Mouse (Mus musculus) C2C12 (cell line): ENCODE results near the gene Wnt4. TPM values are rescaled to one million over a fixed set of nuclear protein-coding genes. Genes with fewer than 3 reads are reported as not detected.

ENCODE experiments used
- H3K27me3 ChIP-seq: one replicate; pipeline ENCODE4 v1.6.1; 2011; ENCODE audit not compliant: control insufficient read depth, insufficient read depth, insufficient read length
- H3K36me3 ChIP-seq: one replicate; pipeline ENCODE4 v1.6.1; 2011; ENCODE audit not compliant: control insufficient read depth, insufficient read depth
- H3K4me3 ChIP-seq: one replicate; pipeline ENCODE4 v1.5.1; 2011; ENCODE audit warnings: mild to moderate bottlenecking, control low read depth; ENCODE audit not compliant: poor library complexity, insufficient read depth, severe bottlenecking
- H3K79me2 ChIP-seq: one replicate; pipeline ENCODE4 v1.6.1; 2011; ENCODE audit not compliant: control insufficient read depth, insufficient read depth
- H3K79me3 ChIP-seq: one replicate; pipeline ENCODE4 v1.6.1; 2011; ENCODE audit warnings: low read depth, control low read depth
- H3ac ChIP-seq: one replicate; pipeline ENCODE3; 2011; ENCODE audit warnings: low read depth; ENCODE audit not compliant: control insufficient read depth, insufficient read length
- CEBPB ChIP-seq: IDR thresholded peaks from one replicate; pipeline ENCODE4 v1.6.1; 2011; ENCODE audit warnings: low read depth, mild to moderate bottlenecking, control low read depth, moderate library complexity
- CTCF ChIP-seq: IDR thresholded peaks from one replicate; pipeline ENCODE4 v1.5.1; 2011; ENCODE audit not compliant: control insufficient read depth, insufficient read depth, insufficient read length
- FOSL1 ChIP-seq: IDR thresholded peaks from one replicate; pipeline ENCODE4 v1.8.0; 2011; ENCODE audit warnings: mild to moderate bottlenecking, low read length; ENCODE audit not compliant: poor library complexity, insufficient read depth, severe bottlenecking
- MAX ChIP-seq: IDR thresholded peaks from one replicate; pipeline ENCODE4 v1.6.1; 2011; ENCODE audit warnings: mild to moderate bottlenecking, control low read depth
- MYOD1 ChIP-seq: IDR thresholded peaks from one replicate; pipeline ENCODE4 v1.6.1; 2011; ENCODE audit warnings: low read depth; ENCODE audit not compliant: control insufficient read depth, insufficient read length
- MYOG ChIP-seq: IDR thresholded peaks from one replicate; pipeline ENCODE4 v1.6.1; 2011; ENCODE audit not compliant: control insufficient read depth, insufficient read length; ENCODE audit errors: extremely low read depth
- USF1 ChIP-seq: IDR thresholded peaks from one replicate; pipeline ENCODE4 v1.6.1; 2011; ENCODE audit warnings: low read depth, mild to moderate bottlenecking, control low read depth, moderate library complexity
- polyA plus RNA-seq: library from polyadenylated mRNA; unstranded; fragments of >200 nt; fragmentation: generic; extraction: Trizol; gene quantifications from one replicate; pipeline ENCODE4 v1.2.1, GENCODE M21; 2012; ENCODE audit warnings: missing spikeins

Gene Wnt4
- polyA plus RNA-seq, 1 experiment = 3.3 TPM

DNA sequence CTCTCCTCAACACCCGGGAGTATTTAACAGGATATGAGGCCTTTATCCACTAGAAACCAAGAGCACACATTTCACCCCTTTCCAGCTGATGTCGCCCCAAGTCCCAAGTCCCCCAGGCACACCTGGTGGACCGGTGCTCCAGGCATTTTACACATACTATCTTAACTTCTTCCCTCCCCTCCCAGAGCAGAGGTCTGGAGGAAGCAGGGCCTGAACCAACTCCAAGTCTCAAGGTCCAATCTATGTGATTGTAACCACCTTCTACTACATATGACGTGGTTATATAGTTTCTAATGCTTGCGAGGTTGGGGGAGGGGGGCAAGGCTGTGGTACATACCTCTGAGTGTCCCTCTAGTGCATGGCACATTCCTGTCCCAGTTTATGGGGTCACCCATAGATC is 4.8 kb downstream of the Wnt4 start:
- Histone ChIP-seq H3ac (no peak overlapping the region), H3K36me3 (no peaks in the 10 kb centered on the region), H3K4me3 (no peak overlapping the region), H3K79me2 (no peaks in the 10 kb centered on the region), H3K27me3 (peaks cover 4% of the 10 kb centered on the region), H3K79me3 (no peaks in the 10 kb centered on the region)
- TF ChIP-seq USF1 (no peak), CTCF (no peak), FOSL1 (no peak), CEBPB (no peak), MYOG (no peak), MYOD1 (no peak), MAX (no peak)

DNA sequence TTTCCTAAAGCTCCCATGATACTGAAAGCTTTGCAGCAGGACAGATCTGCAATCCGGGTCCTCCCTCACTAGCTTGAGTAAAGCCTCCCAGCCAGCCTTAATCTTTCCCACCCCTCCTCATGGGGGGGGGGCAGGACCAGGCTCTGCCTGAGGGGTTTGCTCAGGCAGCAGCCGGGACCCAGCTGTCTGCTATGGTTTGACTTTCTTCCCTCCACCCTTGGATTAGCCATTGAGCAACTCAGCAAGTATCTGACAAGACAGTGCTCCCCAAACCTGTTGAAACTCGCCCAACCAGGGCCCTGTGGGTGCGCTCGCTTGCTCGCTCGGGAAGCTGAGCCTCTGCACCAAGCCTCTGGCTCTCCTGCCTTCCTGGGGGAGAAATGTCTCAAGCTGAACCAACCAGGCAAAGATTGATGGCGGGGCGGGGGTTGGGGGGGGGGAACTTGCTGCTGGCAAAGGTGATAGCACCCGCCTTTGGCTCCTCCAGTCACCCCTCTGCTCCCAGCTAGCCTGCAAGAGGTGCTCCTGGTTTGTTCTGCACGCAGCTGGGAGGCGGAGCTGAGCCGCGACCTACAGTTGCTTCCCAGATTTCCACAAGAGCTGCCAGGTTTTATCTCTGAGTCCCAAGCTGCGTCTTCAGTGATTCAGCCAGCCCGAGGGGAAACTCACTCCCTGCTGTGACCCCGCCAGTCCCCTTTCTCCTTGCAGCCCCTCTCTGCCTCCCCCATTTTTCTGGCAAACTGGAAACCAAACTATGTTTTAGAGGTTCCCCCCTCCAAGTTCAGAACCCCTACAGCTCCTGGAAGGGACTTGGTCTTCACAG is 5.5 kb downstream of the Wnt4 start:
- no peaks in the 10 kb centered on the region for H3K79me2 ChIP-seq
- peaks cover 4% of the 10 kb centered on the region for H3K27me3 ChIP-seq
- no peaks in the 10 kb centered on the region for H3K79me3 ChIP-seq
- no peaks in the 10 kb centered on the region for H3K36me3 ChIP-seq
- H3ac ChIP-seq = peak overlapping the region; percentile 23
- TF ChIP-seq CTCF (no peak), MYOD1 (no peak), CEBPB (no peak), MYOG (no peak), FOSL1 (no peak)
- no peak overlapping the region for H3K4me3 ChIP-seq

DNA sequence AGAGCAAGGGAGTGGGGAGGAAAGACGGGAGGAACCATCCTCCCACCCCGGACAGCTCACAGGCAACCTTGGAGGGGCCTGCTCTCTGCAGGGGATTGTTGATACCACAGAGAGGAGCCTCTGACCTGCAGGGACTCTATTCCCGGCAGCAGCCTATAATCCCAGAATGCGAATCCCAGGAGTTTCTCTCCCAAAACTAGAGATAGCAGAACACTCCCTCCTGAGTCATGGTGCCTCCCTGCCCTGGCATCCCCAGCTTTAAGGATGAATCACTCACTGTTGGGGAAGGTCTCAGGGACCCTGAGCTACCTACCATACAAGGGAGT is 6.1 kb downstream of the Wnt4 start:
- H3K79me2 ChIP-seq = no peaks in the 10 kb centered on the region
- H3K36me3 ChIP-seq = no peaks in the 10 kb centered on the region
- H3K27me3 ChIP-seq = no peaks in the 10 kb centered on the region
- TF ChIP-seq USF1 (no peak), MYOD1 (no peak), MYOG (no peak), CEBPB (no peak), FOSL1 (no peak), MAX (no peak), CTCF (no peak)
- no peak overlapping the region for H3K4me3 ChIP-seq
- H3ac ChIP-seq = peak overlapping the region; percentile 23
- H3K79me3 ChIP-seq = no peaks in the 10 kb centered on the region

DNA sequence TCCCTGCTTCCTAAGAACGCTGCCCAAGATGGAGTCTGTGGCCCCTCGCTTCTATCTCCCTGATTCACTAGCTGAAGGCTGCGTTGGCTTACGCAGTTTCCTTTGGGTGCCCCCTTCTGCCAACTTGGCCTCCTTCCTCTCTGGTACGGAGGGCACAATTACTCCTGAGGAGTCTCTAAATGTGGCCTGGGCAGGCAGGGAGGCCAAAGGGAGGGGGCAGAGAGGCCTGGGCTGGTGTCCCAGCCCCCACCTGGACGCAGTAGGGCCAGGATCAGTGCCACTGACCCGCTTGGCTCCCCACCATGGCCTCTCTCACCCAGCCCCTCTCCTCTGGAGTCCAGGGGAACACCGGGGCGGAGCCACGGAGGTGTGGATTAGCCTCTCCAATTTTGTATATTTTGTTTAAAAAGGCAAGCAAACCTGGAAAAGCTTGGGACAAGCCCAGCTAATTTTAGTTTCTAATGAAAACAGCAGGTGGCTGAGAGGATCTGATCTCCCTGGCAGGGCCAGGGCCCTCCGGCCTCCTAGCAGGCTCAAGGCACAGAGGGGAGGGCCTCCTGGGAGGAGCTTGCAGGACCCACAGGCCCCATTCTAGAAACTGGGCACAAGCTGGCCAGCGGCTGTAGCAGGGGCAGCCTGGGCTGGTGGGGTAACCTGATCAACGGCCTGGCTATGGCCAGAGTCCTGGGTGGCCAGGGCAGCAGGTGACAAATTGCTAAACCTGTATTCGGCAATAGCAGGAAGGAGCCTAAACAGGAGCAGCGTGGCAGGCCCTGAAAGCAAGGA is 8.8 kb downstream of the Wnt4 start:
- Histone ChIP-seq H3K4me3 (no peak overlapping the region), H3K79me3 (no peaks in the 10 kb centered on the region), H3K36me3 (no peaks in the 10 kb centered on the region), H3K27me3 (no peaks in the 10 kb centered on the region), H3ac (peak overlapping the region; percentile 51), H3K79me2 (no peaks in the 10 kb centered on the region)
- no peak for TF ChIP-seq CEBPB
- no peak for TF ChIP-seq MYOG
- TF ChIP-seq FOSL1 = no peak
- TF ChIP-seq MAX = no peak
- TF ChIP-seq MYOD1 = no peak
- no peak for TF ChIP-seq USF1
- no peak for TF ChIP-seq CTCF

DNA sequence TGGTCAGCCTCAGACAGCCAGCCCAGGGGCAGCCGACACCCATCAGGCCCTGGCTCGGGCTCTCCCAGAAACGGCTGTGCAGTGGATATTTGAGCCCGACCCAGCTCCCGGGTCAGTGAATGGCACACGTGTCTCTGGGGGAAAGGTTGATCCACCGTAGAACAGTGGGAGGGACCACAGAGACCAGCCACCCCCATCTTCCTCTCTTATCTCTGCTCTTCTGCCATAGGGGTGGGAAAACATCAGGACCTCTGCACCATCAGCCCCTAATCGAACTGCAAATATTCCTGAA is 9.3 kb downstream of the Wnt4 start:
- Histone ChIP-seq H3ac (peak overlapping the region; percentile 51), H3K79me3 (no peaks in the 10 kb centered on the region), H3K27me3 (no peaks in the 10 kb centered on the region), H3K79me2 (no peaks in the 10 kb centered on the region), H3K36me3 (no peaks in the 10 kb centered on the region), H3K4me3 (no peak overlapping the region)
- no peak for TF ChIP-seq MYOG
- TF ChIP-seq FOSL1 = no peak
- no peak for TF ChIP-seq MYOD1
- TF ChIP-seq CTCF = no peak
- TF ChIP-seq MAX = no peak
- no peak for TF ChIP-seq CEBPB
- TF ChIP-seq USF1 = no peak
